In the genomic region with DNA sequence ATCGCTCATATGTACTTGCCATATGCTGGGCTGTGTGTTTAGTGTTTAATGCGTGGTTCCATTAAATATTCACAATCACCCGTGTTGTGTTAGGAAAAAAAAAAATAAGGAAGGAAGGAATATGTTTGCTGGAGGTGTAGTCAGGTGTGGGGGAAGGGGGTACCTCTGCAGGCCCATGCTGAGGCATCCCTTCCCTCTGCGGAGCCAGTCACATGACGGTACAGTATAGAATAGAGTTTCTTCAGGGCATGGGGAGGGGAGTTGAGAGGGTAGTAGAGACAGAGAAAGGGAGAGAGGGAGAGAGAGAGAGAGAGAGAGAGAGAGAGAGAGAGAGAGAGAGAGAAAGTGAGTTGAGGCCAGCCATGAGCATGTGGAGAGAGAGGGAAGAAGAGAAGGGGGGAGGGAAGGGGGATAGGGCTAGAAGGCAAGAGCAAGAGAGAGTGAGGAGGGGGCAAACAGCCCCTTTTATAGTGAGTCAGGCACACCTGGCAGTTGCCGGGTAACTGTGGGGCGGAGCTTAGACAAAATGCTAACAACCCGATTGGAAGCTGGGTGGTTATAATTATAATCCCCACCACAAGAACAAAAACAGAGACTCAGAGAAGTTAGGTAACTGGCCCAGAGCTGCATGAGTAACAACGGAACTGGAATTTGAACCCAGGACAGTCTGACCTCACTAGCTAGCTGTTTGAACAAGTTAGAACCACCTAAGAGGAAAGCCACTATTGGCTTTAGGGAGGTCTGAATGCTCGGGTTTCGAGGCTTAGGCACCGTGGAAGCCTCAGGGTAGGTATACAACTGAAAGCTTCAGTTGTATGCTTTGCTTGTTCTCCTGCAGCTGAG, we compare ENCODE assay signal across 15 mouse cellular contexts. TPM values are rescaled to one million over a fixed set of nuclear protein-coding genes. Genes with fewer than 3 reads are reported as not detected.
A peak's percentile ranks its signal among the peaks of the same experiment; 100 is the strongest.
DNase-seq lines count a peak whose midpoint lies in the region; ATAC-seq lines count a peak whose summit lies in the region.
"Had no signal": no experiment of that assay in that cellular context is flagged by ENCODE, and none has a peak within 500 bp of the region (broad histone marks: within the 10 kb centered on the region; RNA-seq: fewer than 3 reads in every experiment).

No protein-coding gene starts in this region.

- no peak overlapping the region for H3K9ac ChIP-seq in forebrain, embryonic 13.5 days
- H3K9ac ChIP-seq in forebrain, embryonic 11.5 days (ENCODE audit: low read length): no peak overlapping the region
- no peak overlapping the region for H3K9ac ChIP-seq in midbrain, embryonic 11.5 days (ENCODE audit: low read length)
- H3K9ac ChIP-seq in midbrain, embryonic 16.5 days (ENCODE audit: low read depth, low read length): no peak overlapping the region
- no peak overlapping the region for H3K9ac ChIP-seq in hindbrain, embryonic 16.5 days (ENCODE audit: low read depth, low read length)
- H3K9ac ChIP-seq: embryonic facial prominence, embryonic 13.5 days; limb, embryonic 15.5 days had no signal

- WGBS in forebrain, embryonic 13.5 days: 61% methylated on average over 12 of the region's 12 CpGs
- WGBS in forebrain, embryonic 11.5 days: 64% methylated on average over 12 of the region's 12 CpGs
- WGBS in midbrain, embryonic 11.5 days: 68% methylated on average over 12 of the region's 12 CpGs
- 64% methylated on average over 12 of the region's 12 CpGs for WGBS in midbrain, embryonic 16.5 days
- WGBS in embryonic facial prominence, embryonic 10.5 days: 58% methylated on average over 12 of the region's 12 CpGs
- 66% methylated on average over 12 of the region's 12 CpGs for WGBS in hindbrain, embryonic 16.5 days

- no peaks in the 10 kb centered on the region for H3K27me3 ChIP-seq in forebrain, embryonic 13.5 days
- H3K27me3 ChIP-seq in forebrain, embryonic 11.5 days (ENCODE audit: control insufficient read depth, insufficient read depth, low read length): no peaks in the 10 kb centered on the region
- no peaks in the 10 kb centered on the region for H3K27me3 ChIP-seq in midbrain, embryonic 11.5 days (ENCODE audit: control insufficient read depth, insufficient read depth, low read length)
- no peaks in the 10 kb centered on the region for H3K27me3 ChIP-seq in midbrain, embryonic 16.5 days (ENCODE audit: control insufficient read depth, insufficient read depth, low read depth, low read length)
- H3K27me3 ChIP-seq in embryonic facial prominence, embryonic 10.5 days (replicated peaks; ENCODE audit: low read depth, poor library complexity, severe bottlenecking): no peaks in the 10 kb centered on the region
- H3K27me3 ChIP-seq in hindbrain, embryonic 16.5 days (replicated peaks; ENCODE audit: control insufficient read depth, insufficient read depth, low read length): no peaks in the 10 kb centered on the region
- H3K27me3 ChIP-seq: embryonic facial prominence, embryonic 13.5 days; limb, embryonic 15.5 days had no signal

- H3K4me1 ChIP-seq in forebrain, embryonic 13.5 days: peaks cover 24% of the 10 kb centered on the region
- no peaks in the 10 kb centered on the region; the same call in 1 of the 2 replicates for H3K4me1 ChIP-seq in forebrain, embryonic 11.5 days (replicated peaks; ENCODE audit: control insufficient read depth, insufficient read depth, low read length)
- no peaks in the 10 kb centered on the region for H3K4me1 ChIP-seq in midbrain, embryonic 11.5 days (ENCODE audit: control insufficient read depth, insufficient read depth, low read length)
- peaks cover 9% of the 10 kb centered on the region for H3K4me1 ChIP-seq in midbrain, embryonic 16.5 days (ENCODE audit: control insufficient read depth, insufficient read depth, low read length)
- peaks cover 9% of the 10 kb centered on the region for H3K4me1 ChIP-seq in embryonic facial prominence, embryonic 10.5 days
- H3K4me1 ChIP-seq in hindbrain, embryonic 16.5 days (ENCODE audit: control insufficient read depth, insufficient read depth, low read depth, low read length): peaks cover 6% of the 10 kb centered on the region
- H3K4me1 ChIP-seq: embryonic facial prominence, embryonic 13.5 days; limb, embryonic 15.5 days had no signal

- peak overlapping the region; percentile 73 for H3K27ac ChIP-seq in forebrain, embryonic 13.5 days
- no peak overlapping the region for H3K27ac ChIP-seq in forebrain, embryonic 11.5 days (ENCODE audit: low read depth, low read length)
- H3K27ac ChIP-seq in midbrain, embryonic 11.5 days (ENCODE audit: low read depth, low read length): no peak overlapping the region
- no peak overlapping the region; the same call in 1 of the 2 replicates for H3K27ac ChIP-seq in midbrain, embryonic 16.5 days (ENCODE audit: low read length)
- H3K27ac ChIP-seq in embryonic facial prominence, embryonic 10.5 days (replicated peaks): 0 out of 2 replicates have a peak overlapping the region, but pooled peaks have one; percentile 35
- H3K27ac ChIP-seq in hindbrain, embryonic 16.5 days (ENCODE audit: low read depth, low read length): peak overlapping the region; percentile 32; the same call in 1 of the 2 replicates
- H3K27ac ChIP-seq: embryonic facial prominence, embryonic 13.5 days; gastrocnemius, adult 2 months; heart, adult 2 months; limb, embryonic 15.5 days had no signal

- ATAC-seq in forebrain, embryonic 13.5 days: peak; percentile 64
- no peak for ATAC-seq in forebrain, embryonic 11.5 days (replicated peaks; ENCODE audit: low FRiP score)
- no peak for ATAC-seq in midbrain, embryonic 11.5 days (ENCODE audit: low FRiP score)
- ATAC-seq in midbrain, embryonic 16.5 days: no peak
- peak; percentile 32 for ATAC-seq in hindbrain, embryonic 16.5 days

- no peaks in the 10 kb centered on the region for H3K9me3 ChIP-seq in forebrain, embryonic 13.5 days (replicated peaks)
- no peaks in the 10 kb centered on the region for H3K9me3 ChIP-seq in forebrain, embryonic 11.5 days (ENCODE audit: control insufficient read depth, low read length)
- H3K9me3 ChIP-seq in midbrain, embryonic 11.5 days (ENCODE audit: control insufficient read depth, low read length): no peaks in the 10 kb centered on the region; the same call in 1 of the 2 replicates
- H3K9me3 ChIP-seq in midbrain, embryonic 16.5 days (replicated peaks; ENCODE audit: control insufficient read depth, low read length, poor library complexity, severe bottlenecking): no peaks in the 10 kb centered on the region
- H3K9me3 ChIP-seq in embryonic facial prominence, embryonic 10.5 days: no peaks in the 10 kb centered on the region
- no peaks in the 10 kb centered on the region for H3K9me3 ChIP-seq in hindbrain, embryonic 16.5 days (ENCODE audit: control insufficient read depth, low read length)
- H3K9me3 ChIP-seq: embryonic facial prominence, embryonic 13.5 days; limb, embryonic 15.5 days had no signal

- H3K4me3 ChIP-seq in forebrain, embryonic 13.5 days: no peak overlapping the region
- H3K4me3 ChIP-seq in forebrain, embryonic 11.5 days (ENCODE audit: low read depth, low read length): no peak overlapping the region
- no peak overlapping the region for H3K4me3 ChIP-seq in midbrain, embryonic 11.5 days (ENCODE audit: low read depth, low read length)
- no peak overlapping the region for H3K4me3 ChIP-seq in midbrain, embryonic 16.5 days (ENCODE audit: low read depth, low read length)
- H3K4me3 ChIP-seq in embryonic facial prominence, embryonic 10.5 days: no peak overlapping the region
- H3K4me3 ChIP-seq in hindbrain, embryonic 16.5 days (ENCODE audit: low read length): no peak overlapping the region
- H3K4me3 ChIP-seq: embryonic facial prominence, embryonic 13.5 days; gastrocnemius, adult 2 months; heart, adult 2 months; limb, embryonic 15.5 days had no signal

- no peak overlapping the region for H3K4me2 ChIP-seq in forebrain, embryonic 13.5 days
- no peak overlapping the region for H3K4me2 ChIP-seq in forebrain, embryonic 11.5 days (ENCODE audit: low read depth, low read length, severe bottlenecking)
- H3K4me2 ChIP-seq in midbrain, embryonic 11.5 days: no peak overlapping the region
- no peak overlapping the region for H3K4me2 ChIP-seq in midbrain, embryonic 16.5 days (ENCODE audit: low read length)
- H3K4me2 ChIP-seq in hindbrain, embryonic 16.5 days (ENCODE audit: low read length): no peak overlapping the region
- H3K4me2 ChIP-seq: embryonic facial prominence, embryonic 13.5 days; limb, embryonic 15.5 days had no signal

- no peaks in the 10 kb centered on the region for H3K36me3 ChIP-seq in forebrain, embryonic 13.5 days (ENCODE audit: poor library complexity, severe bottlenecking)
- no peaks in the 10 kb centered on the region for H3K36me3 ChIP-seq in forebrain, embryonic 11.5 days (ENCODE audit: control insufficient read depth, insufficient read depth, low read length)
- no peaks in the 10 kb centered on the region for H3K36me3 ChIP-seq in midbrain, embryonic 11.5 days (ENCODE audit: control insufficient read depth, insufficient read depth, low read length)
- H3K36me3 ChIP-seq in midbrain, embryonic 16.5 days (ENCODE audit: control insufficient read depth, insufficient read depth, low read length): no peaks in the 10 kb centered on the region
- H3K36me3 ChIP-seq in embryonic facial prominence, embryonic 10.5 days (replicated peaks): no peaks in the 10 kb centered on the region
- no peaks in the 10 kb centered on the region for H3K36me3 ChIP-seq in hindbrain, embryonic 16.5 days (ENCODE audit: control insufficient read depth, insufficient read depth, low read length)
- H3K36me3 ChIP-seq: embryonic facial prominence, embryonic 13.5 days had no signal

- DNase-seq in forebrain, embryonic 11.5 days (ENCODE audit: low spot score): no peak
- peak; percentile 41 for DNase-seq in midbrain, embryonic 11.5 days (ENCODE audit: low spot score, missing footprints)
- no peak for DNase-seq in embryonic facial prominence, embryonic 10.5 days (ENCODE audit: low spot score)
- DNase-seq in right cerebral cortex, postnatal 36 days (ENCODE audit: low spot score in 2 of 2): no peak
- DNase-seq: gastrocnemius, adult 2 months; heart, adult 2 months; kidney, adult 18-20 months; lung, adult 18-20 months; retina, postnatal 1 day had no signal

RNA-seq across cellular contexts. Expression of a gene that starts 45.3 kb away (rescaled TPM):
- polyA plus RNA-seq in forebrain, embryonic 13.5 days (2015; fragmentation: Nextera tagmentation; extraction: Ambion mirVana): not detected in 2 replicates
- polyA plus RNA-seq in forebrain, embryonic 11.5 days (2014; fragmentation: Nextera tagmentation; extraction: Ambion mirVana): 0.21 TPM in 1 of 2 replicates, not detected in the other
- 0.19 TPM in 1 of 2 replicates, not detected in the other for polyA plus RNA-seq in midbrain, embryonic 11.5 days (2014; fragmentation: Nextera tagmentation; extraction: Ambion mirVana)
- 0.20 TPM in 1 of 2 replicates, not detected in the other for polyA plus RNA-seq in midbrain, embryonic 16.5 days (2015; fragmentation: Nextera tagmentation; extraction: Ambion mirVana)
- 0.16 TPM in 1 of 2 replicates, not detected in the other for polyA plus RNA-seq in embryonic facial prominence, embryonic 10.5 days (2016; fragmentation: Nextera tagmentation; extraction: Ambion mirVana)
- 0.16 TPM in 1 of 2 replicates, not detected in the other for polyA plus RNA-seq in hindbrain, embryonic 16.5 days (2015; fragmentation: Nextera tagmentation; extraction: Ambion mirVana)
- polyA plus RNA-seq: C2C12; heart, adult 2 months had no signal

Comparison
In these comparisons a context has a peak if more than half of its experiments do, and no peak if none do; other contexts are left out.
1. ATAC-seq: peak in forebrain, embryonic 13.5 days (single experiment) and hindbrain, embryonic 16.5 days (single experiment); none in forebrain, embryonic 11.5 days (single experiment), midbrain, embryonic 11.5 days (single experiment) and midbrain, embryonic 16.5 days (single experiment).
2. H3K27ac ChIP-seq: peak in forebrain, embryonic 13.5 days (single experiment), embryonic facial prominence, embryonic 10.5 days (single experiment) and hindbrain, embryonic 16.5 days (single experiment); none in forebrain, embryonic 11.5 days (single experiment), midbrain, embryonic 11.5 days (single experiment) and midbrain, embryonic 16.5 days (single experiment).